Mouse (Mus musculus): ENCODE data around the gene Btd. TPM values are rescaled to one million over a fixed set of nuclear protein-coding genes. Genes with fewer than 3 reads are reported as not detected.
A peak's percentile ranks its signal among the peaks of the same experiment; 100 is the strongest.

The Btd gene
- polyA plus RNA-seq, 1 experiment from 2014 or later = 12.7 TPM

GRCm38 (mm10) chr14:31661671-31662554 is 21.1 kb downstream of the Btd start:
- ATAC-seq = peak; percentile 91
- Histone ChIP-seq H3K9ac (peak overlapping the region; percentile 62), H3K27ac (peak overlapping the region; percentile 99), H3K27me3 (no peaks in the 10 kb centered on the region), H3K36me3 (ENCODE audit: poor library complexity, severe bottlenecking) (no peaks in the 10 kb centered on the region; the same call in 1 of the 2 replicates), H3K4me2 (peak overlapping the region; percentile 59), H3K4me3 (peak overlapping the region; percentile 35), H3K4me1 (peaks cover 65% of the 10 kb centered on the region), H3K9me3 (replicated peaks) (no peaks in the 10 kb centered on the region)
- 4% methylated on average over 44 of the region's 44 CpGs for whole genome bisulfite sequencing

- Histone ChIP-seq H3K27me3 (no peaks in the 10 kb centered on the region), H3K4me1 (peaks cover 65% of the 10 kb centered on the region), H3K4me3 (peak overlapping the region; percentile 35), H3K9me3 (replicated peaks) (no peaks in the 10 kb centered on the region), H3K27ac (peak overlapping the region; percentile 99), H3K4me2 (peak overlapping the region; percentile 59), H3K36me3 (ENCODE audit: poor library complexity, severe bottlenecking) (peaks cover 4% of the 10 kb centered on the region), H3K9ac (peak overlapping the region; percentile 62)
- peak; percentile 41 for ATAC-seq
- WGBS = 26% methylated on average over 9 of the region's 9 CpGs
Measured at GRCm38 (mm10) chr14:31662555-31663211, 21.9 kb downstream of the Btd start.

- Histone ChIP-seq H3K9ac (no peak overlapping the region), H3K27me3 (no peaks in the 10 kb centered on the region), H3K4me3 (no peak overlapping the region), H3K9me3 (replicated peaks) (no peaks in the 10 kb centered on the region), H3K4me1 (peaks cover 60% of the 10 kb centered on the region), H3K27ac (peak overlapping the region; percentile 99), H3K4me2 (no peak overlapping the region), H3K36me3 (ENCODE audit: poor library complexity, severe bottlenecking) (peaks cover 5% of the 10 kb centered on the region)
- no peak for ATAC-seq
- 93% methylated on average over 13 of the region's 13 CpGs for WGBS
Measured at GRCm38 (mm10) chr14:31663376-31664099, 22.7 kb downstream of the Btd start.

- no peak for ATAC-seq
- peak overlapping the region; percentile 99 for H3K27ac ChIP-seq
- H3K4me3 ChIP-seq = no peak overlapping the region
- H3K4me1 ChIP-seq = peaks cover 63% of the 10 kb centered on the region
- peaks cover 5% of the 10 kb centered on the region for H3K36me3 ChIP-seq (ENCODE audit: poor library complexity, severe bottlenecking)
- no peak overlapping the region for H3K9ac ChIP-seq
- no peaks in the 10 kb centered on the region for H3K27me3 ChIP-seq
- H3K9me3 ChIP-seq (replicated peaks) = no peaks in the 10 kb centered on the region
- 48% methylated on average over 18 of the region's 18 CpGs for WGBS
- H3K4me2 ChIP-seq = no peak overlapping the region
Measured at GRCm38 (mm10) chr14:31664100-31664902, 23.5 kb downstream of the Btd start.

- 67% methylated on average over 12 of the region's 12 CpGs for WGBS
- no peak for ATAC-seq
Measured at GRCm38 (mm10) chr14:31664903-31665565, 24.2 kb downstream of the Btd start.

GRCm38 (mm10) chr14:31665566-31665940 is 24.7 kb downstream of the Btd start:
- H3K4me3 ChIP-seq = no peak overlapping the region
- no peak overlapping the region for H3K9ac ChIP-seq
- no peak overlapping the region for H3K4me2 ChIP-seq
- WGBS = 86% methylated on average over 4 of the region's 4 CpGs
- H3K27me3 ChIP-seq = no peaks in the 10 kb centered on the region
- H3K27ac ChIP-seq = no peak overlapping the region
- H3K4me1 ChIP-seq = peaks cover 63% of the 10 kb centered on the region
- no peaks in the 10 kb centered on the region for H3K9me3 ChIP-seq (replicated peaks)
- no peak for ATAC-seq
- H3K36me3 ChIP-seq (ENCODE audit: poor library complexity, severe bottlenecking) = peaks cover 5% of the 10 kb centered on the region

More at GRCm38 (mm10) chr14:31664903-31665565, 24.2 kb downstream of the Btd start:
- Histone ChIP-seq H3K9me3 (replicated peaks) (no peaks in the 10 kb centered on the region), H3K4me3 (no peak overlapping the region), H3K27ac (peak overlapping the region; percentile 99), H3K4me2 (no peak overlapping the region), H3K9ac (no peak overlapping the region), H3K4me1 (peaks cover 63% of the 10 kb centered on the region), H3K36me3 (ENCODE audit: poor library complexity, severe bottlenecking) (peaks cover 5% of the 10 kb centered on the region), H3K27me3 (no peaks in the 10 kb centered on the region)

GRCm38 (mm10) chr14:31666931-31667705 is 26.3 kb downstream of the Btd start:
- ATAC-seq = no peak
- no peaks in the 10 kb centered on the region for H3K27me3 ChIP-seq
- WGBS = 95% methylated on average over 28 of the region's 28 CpGs

GRCm38 (mm10) chr14:31667741-31668140 is 26.9 kb downstream of the Btd start:
- no peaks in the 10 kb centered on the region for H3K27me3 ChIP-seq
- no peak overlapping the region for H3K27ac ChIP-seq
- no peak for ATAC-seq
- H3K9me3 ChIP-seq (replicated peaks) = no peaks in the 10 kb centered on the region
- 94% methylated on average over 6 of the region's 6 CpGs for WGBS
- H3K9ac ChIP-seq = no peak overlapping the region
- H3K4me3 ChIP-seq = no peak overlapping the region
- H3K4me2 ChIP-seq = no peak overlapping the region
- peaks cover 5% of the 10 kb centered on the region for H3K36me3 ChIP-seq (ENCODE audit: poor library complexity, severe bottlenecking)
- H3K4me1 ChIP-seq = peaks cover 52% of the 10 kb centered on the region

More at GRCm38 (mm10) chr14:31666931-31667705, 26.3 kb downstream of the Btd start:
- H3K36me3 ChIP-seq (ENCODE audit: poor library complexity, severe bottlenecking) = peaks cover 5% of the 10 kb centered on the region
- no peak overlapping the region for H3K27ac ChIP-seq
- H3K4me1 ChIP-seq = peaks cover 58% of the 10 kb centered on the region
- no peaks in the 10 kb centered on the region for H3K9me3 ChIP-seq (replicated peaks)
- H3K4me3 ChIP-seq = no peak overlapping the region
- no peak overlapping the region for H3K4me2 ChIP-seq
- H3K9ac ChIP-seq = no peak overlapping the region

- WGBS = 83% methylated on average over 13 of the region's 13 CpGs
- Histone ChIP-seq H3K4me1 (peaks cover 46% of the 10 kb centered on the region), H3K9me3 (replicated peaks) (no peaks in the 10 kb centered on the region), H3K4me2 (no peak overlapping the region), H3K27ac (no peak overlapping the region), H3K4me3 (no peak overlapping the region), H3K9ac (no peak overlapping the region), H3K27me3 (no peaks in the 10 kb centered on the region), H3K36me3 (ENCODE audit: poor library complexity, severe bottlenecking) (peaks cover 5% of the 10 kb centered on the region)
- ATAC-seq = no peak
Measured at GRCm38 (mm10) chr14:31668326-31668725, 27.5 kb downstream of the Btd start.

- Histone ChIP-seq H3K27ac (peak overlapping the region; percentile 71), H3K4me3 (no peak overlapping the region), H3K9ac (peak overlapping the region; percentile 41), H3K4me2 (no peak overlapping the region), H3K27me3 (no peaks in the 10 kb centered on the region), H3K4me1 (peaks cover 37% of the 10 kb centered on the region), H3K9me3 (replicated peaks) (no peaks in the 10 kb centered on the region), H3K36me3 (ENCODE audit: poor library complexity, severe bottlenecking) (peaks cover 5% of the 10 kb centered on the region)
- 68% methylated on average over 13 of the region's 13 CpGs for WGBS
- peak; percentile 33; the same call in 1 of the 2 replicates for ATAC-seq
Measured at GRCm38 (mm10) chr14:31669161-31669611, 28.4 kb downstream of the Btd start.
